Mouse (Mus musculus): Measurements from ENCODE around the gene Camta2. TPM values are rescaled to one million over a fixed set of nuclear protein-coding genes. Genes with fewer than 3 reads are reported as not detected.
A peak's percentile ranks its signal among the peaks of the same experiment; 100 is the strongest.

Camta2 gene
- total RNA-seq (2014; fragmentation: Nextera tagmentation): 21.1 and 25.4 TPM in 2 replicates
- total RNA-seq (2017): 3.5 and 5.3 TPM in 2 replicates
- 14.7 and 21.2 TPM in 2 replicates for polyA plus RNA-seq (2012)

DNA sequence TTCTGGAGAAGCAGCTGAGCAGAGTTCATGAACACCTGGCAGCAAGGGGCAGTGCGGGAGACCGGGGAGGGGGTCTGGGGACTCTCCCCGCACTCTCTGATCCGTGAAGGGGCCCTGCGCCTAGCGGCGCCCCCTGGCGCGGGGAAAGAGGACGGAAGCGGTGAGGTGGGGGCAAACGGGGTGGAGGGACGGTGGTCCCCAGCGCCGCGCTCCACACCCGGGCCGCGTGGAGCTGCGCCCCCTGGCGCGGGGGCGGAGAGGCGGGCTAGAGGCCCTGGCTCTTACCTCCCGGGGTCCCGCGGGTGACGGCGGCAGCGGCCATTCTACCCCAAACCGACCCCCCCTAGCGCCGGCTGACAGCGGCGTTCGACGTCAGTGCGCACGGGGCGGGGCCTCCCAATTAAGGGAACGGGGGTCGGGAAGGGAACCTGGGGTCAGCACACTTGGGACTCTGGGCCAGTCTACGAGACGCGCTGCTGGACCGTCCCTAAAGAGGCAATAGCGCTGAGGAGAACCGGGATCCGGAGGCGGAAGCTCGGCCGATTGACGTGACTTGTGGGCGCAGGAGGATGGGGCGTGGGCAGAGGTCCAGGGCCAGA lies at the start of gene Camta2:
Gene Camta2 (minus strand): TSS at position 505 of the 599 bp plus-strand sequence.
- Histone ChIP-seq H3K4me1 (ENCODE audit: insufficient read depth, low read depth, low read length) (peaks cover 29% of the 10 kb centered on the region), H3K27me3 (ENCODE audit: insufficient read depth, low read length) (peaks cover 3% of the 10 kb centered on the region; the same call in 1 of the 2 replicates), H3K36me3 (replicated peaks) (peaks cover 39% of the 10 kb centered on the region), H3K9me3 (replicated peaks) (no peaks in the 10 kb centered on the region), H3K4me3 (ENCODE audit: low read depth, low read length) (peak within 1 kb of the TSS; percentile 88)
- peak; percentile 35; the same call in 1 of the 2 replicates for ATAC-seq (ENCODE audit: extremely low read depth, insufficient number of reproducible peaks, low FRiP score, poor library complexity, severe bottlenecking)
- DNase-seq (ENCODE audit: low spot score): peak; percentile 90
- TF ChIP-seq TAL1 (conservative IDR thresholded peaks at IDR 0.05; ENCODE audit: low read depth, low read length) (no peak), CTCF (IDR thresholded peaks at IDR 0.05; ENCODE audit: low read depth, low read length) (peak; percentile 37), GATA2 (IDR thresholded peaks at IDR 0.05; ENCODE audit: borderline replicate concordance, low read depth, low read length) (no peak), GATA1 (IDR thresholded peaks at IDR 0.05; ENCODE audit: borderline replicate concordance, low read length) (no peak), POLR2AphosphoS5 (IDR thresholded peaks at IDR 0.05; ENCODE audit: insufficient replicate concordance, low read depth, low read length) (no peak)

DNA sequence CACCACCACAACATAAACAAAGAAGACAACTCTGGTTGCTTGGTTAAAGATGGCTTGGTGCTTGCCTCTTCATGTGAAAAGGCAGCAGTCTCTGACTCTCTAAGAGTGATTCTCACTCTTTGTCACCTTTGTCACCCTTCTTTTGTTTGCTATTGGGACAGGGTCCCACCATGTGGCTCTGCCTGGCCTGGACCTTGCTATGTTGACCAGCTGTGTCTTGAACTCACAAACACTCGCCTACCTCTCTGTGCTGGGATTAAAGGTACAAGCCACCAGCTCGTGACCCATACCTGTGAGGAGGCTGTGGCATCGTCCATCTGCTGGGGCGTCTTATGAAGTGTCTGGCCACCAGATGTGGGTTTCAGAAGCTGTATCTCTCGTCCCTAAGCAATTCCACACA lies 45.4 kb upstream of the Camta2 start:
- peaks cover 32% of the 10 kb centered on the region for H3K27me3 ChIP-seq (ENCODE audit: insufficient read depth, low read length)
- H3K36me3 ChIP-seq (replicated peaks): peaks cover 10% of the 10 kb centered on the region
- no peak overlapping the region for H3K4me3 ChIP-seq (ENCODE audit: low read depth, low read length)
- TF ChIP-seq CTCF (IDR thresholded peaks at IDR 0.05; ENCODE audit: low read depth, low read length) (no peak), GATA2 (IDR thresholded peaks at IDR 0.05; ENCODE audit: borderline replicate concordance, low read depth, low read length) (no peak)
- no peak for DNase-seq (ENCODE audit: low spot score)
- H3K4me1 ChIP-seq (ENCODE audit: insufficient read depth, low read depth, low read length): peaks cover 4% of the 10 kb centered on the region
- no peaks in the 10 kb centered on the region for H3K9me3 ChIP-seq (replicated peaks)
- no peak for ATAC-seq (ENCODE audit: extremely low read depth, insufficient number of reproducible peaks, low FRiP score, poor library complexity, severe bottlenecking)

DNA sequence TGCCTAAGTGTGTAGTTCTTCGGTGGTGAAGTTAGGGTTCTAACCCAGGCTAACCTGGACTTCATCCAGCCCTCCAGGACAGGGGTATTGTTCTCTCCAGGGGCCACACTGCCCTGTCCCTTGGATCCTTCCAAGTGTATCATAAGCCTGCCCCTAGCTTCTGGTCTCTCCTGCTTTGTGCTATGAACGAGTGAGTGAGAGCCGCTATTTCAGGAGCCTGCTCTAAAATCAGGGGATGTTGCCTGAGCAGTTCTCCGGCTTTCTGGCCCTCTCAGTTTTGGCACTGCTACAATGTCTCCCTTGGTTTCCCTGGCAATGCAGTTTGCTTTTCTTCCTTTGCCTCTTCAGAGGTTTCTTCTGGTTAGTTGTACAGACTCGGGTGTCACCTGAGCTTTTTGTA lies 43.3 kb upstream of the Camta2 start:
- Histone ChIP-seq H3K27me3 (ENCODE audit: insufficient read depth, low read length) (peaks cover 18% of the 10 kb centered on the region), H3K4me3 (ENCODE audit: low read depth, low read length) (no peak overlapping the region), H3K4me1 (ENCODE audit: insufficient read depth, low read depth, low read length) (no peaks in the 10 kb centered on the region), H3K9me3 (replicated peaks) (no peaks in the 10 kb centered on the region), H3K36me3 (replicated peaks) (peaks cover 30% of the 10 kb centered on the region)
- DNase-seq (ENCODE audit: low spot score) (no peak), ATAC-seq (ENCODE audit: extremely low read depth, insufficient number of reproducible peaks, low FRiP score, poor library complexity, severe bottlenecking) (no peak)
- no peak for TF ChIP-seq GATA2 (IDR thresholded peaks at IDR 0.05; ENCODE audit: borderline replicate concordance, low read depth, low read length)
- no peak for TF ChIP-seq TAL1 (conservative IDR thresholded peaks at IDR 0.05; ENCODE audit: low read depth, low read length)
- TF ChIP-seq GATA1 (IDR thresholded peaks at IDR 0.05; ENCODE audit: borderline replicate concordance, low read length): no peak
- no peak for TF ChIP-seq POLR2AphosphoS5 (IDR thresholded peaks at IDR 0.05; ENCODE audit: insufficient replicate concordance, low read depth, low read length)
- no peak for TF ChIP-seq CTCF (IDR thresholded peaks at IDR 0.05; ENCODE audit: low read depth, low read length)

DNA sequence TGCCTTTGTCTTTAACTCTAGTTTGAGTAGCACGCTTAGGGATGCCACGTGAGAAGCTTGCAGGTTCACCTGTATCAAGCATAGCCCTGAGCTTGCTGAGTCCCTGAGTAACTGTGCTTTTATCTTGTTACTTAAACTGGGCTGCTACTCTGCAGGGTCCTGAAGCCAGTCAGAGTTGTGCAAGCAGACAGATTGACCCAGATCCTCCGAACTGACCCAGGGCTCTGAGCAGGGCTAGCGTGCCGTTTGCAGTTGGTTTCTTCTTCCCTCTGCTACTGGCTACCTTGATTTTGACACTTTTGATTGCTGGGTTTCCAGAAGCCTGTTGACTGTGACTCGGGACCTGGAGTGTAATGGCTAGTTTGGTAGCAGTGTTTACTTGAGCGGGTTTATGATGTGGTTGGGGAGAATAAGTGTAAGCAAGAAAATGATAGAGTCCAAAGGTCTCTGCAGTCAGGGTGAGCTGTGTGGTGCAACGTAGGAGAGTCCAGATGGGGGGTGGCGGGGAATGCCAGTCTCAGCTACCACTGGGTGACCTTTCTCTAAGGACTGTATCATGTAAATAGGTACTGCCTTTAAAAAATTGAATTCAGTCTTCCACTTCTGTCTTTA lies 42.6 kb upstream of the Camta2 start:
- TF ChIP-seq TAL1 (conservative IDR thresholded peaks at IDR 0.05; ENCODE audit: low read depth, low read length): no peak
- no peak for TF ChIP-seq GATA2 (IDR thresholded peaks at IDR 0.05; ENCODE audit: borderline replicate concordance, low read depth, low read length)
- no peak for TF ChIP-seq GATA1 (IDR thresholded peaks at IDR 0.05; ENCODE audit: borderline replicate concordance, low read length)
- no peak for TF ChIP-seq CTCF (IDR thresholded peaks at IDR 0.05; ENCODE audit: low read depth, low read length)
- no peak for TF ChIP-seq POLR2AphosphoS5 (IDR thresholded peaks at IDR 0.05; ENCODE audit: insufficient replicate concordance, low read depth, low read length)
- DNase-seq (ENCODE audit: low spot score) (no peak), ATAC-seq (ENCODE audit: extremely low read depth, insufficient number of reproducible peaks, low FRiP score, poor library complexity, severe bottlenecking) (no peak)
- Histone ChIP-seq H3K36me3 (replicated peaks) (peaks cover 37% of the 10 kb centered on the region), H3K27me3 (ENCODE audit: insufficient read depth, low read length) (peaks cover 16% of the 10 kb centered on the region), H3K4me1 (ENCODE audit: insufficient read depth, low read depth, low read length) (no peaks in the 10 kb centered on the region), H3K9me3 (replicated peaks) (no peaks in the 10 kb centered on the region), H3K4me3 (ENCODE audit: low read depth, low read length) (no peak overlapping the region)

DNA sequence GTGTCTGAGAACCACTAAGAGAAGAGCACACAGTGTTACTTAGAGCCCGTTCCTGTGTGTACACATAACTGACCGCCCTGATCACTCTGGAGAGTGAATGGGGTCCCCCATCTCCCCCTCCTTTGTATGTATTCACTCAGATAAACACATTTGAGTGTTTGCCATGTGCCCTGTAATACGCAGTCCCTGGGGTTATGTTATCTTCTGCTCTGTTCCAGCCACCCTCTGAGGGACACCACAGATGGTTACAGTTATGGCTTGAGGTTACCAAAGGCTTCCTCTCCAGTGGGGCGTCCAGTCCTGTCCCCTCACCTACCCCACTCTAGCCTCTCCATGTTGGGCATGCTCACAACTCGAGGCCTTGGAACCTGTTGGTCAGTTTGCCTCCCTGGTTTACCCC lies 39.5 kb upstream of the Camta2 start:
- H3K36me3 ChIP-seq (replicated peaks): peaks cover 62% of the 10 kb centered on the region
- no peak for ATAC-seq (ENCODE audit: extremely low read depth, insufficient number of reproducible peaks, low FRiP score, poor library complexity, severe bottlenecking)

DNA sequence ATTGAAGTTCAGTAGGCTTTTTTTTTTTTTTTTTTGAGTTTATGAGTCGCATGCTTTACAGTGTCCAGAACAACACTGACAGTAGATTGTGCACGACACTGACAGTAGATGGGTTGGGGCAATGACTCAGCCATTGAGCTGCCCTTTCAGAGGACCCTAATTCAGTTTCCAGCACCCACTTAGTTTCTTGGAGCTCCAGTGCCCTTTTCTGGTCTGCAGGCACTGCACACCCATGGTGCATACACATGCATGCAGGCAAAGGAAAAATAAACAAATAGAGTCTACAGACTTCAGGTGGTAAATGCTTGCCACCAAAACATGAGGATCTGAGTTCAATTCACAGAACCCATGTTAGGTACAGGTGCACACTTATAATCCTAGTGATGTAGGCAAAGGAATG lies 38.7 kb upstream of the Camta2 start:
- H3K9me3 ChIP-seq (replicated peaks): no peaks in the 10 kb centered on the region
- ATAC-seq (ENCODE audit: extremely low read depth, insufficient number of reproducible peaks, low FRiP score, poor library complexity, severe bottlenecking) (no peak), DNase-seq (ENCODE audit: low spot score) (no peak)
- no peak overlapping the region for H3K4me3 ChIP-seq (ENCODE audit: low read depth, low read length)
- H3K4me1 ChIP-seq (ENCODE audit: insufficient read depth, low read depth, low read length): no peaks in the 10 kb centered on the region
- no peak for TF ChIP-seq TAL1 (conservative IDR thresholded peaks at IDR 0.05; ENCODE audit: low read depth, low read length)
- TF ChIP-seq POLR2AphosphoS5 (IDR thresholded peaks at IDR 0.05; ENCODE audit: insufficient replicate concordance, low read depth, low read length): no peak
- no peak for TF ChIP-seq CTCF (IDR thresholded peaks at IDR 0.05; ENCODE audit: low read depth, low read length)
- no peak for TF ChIP-seq GATA1 (IDR thresholded peaks at IDR 0.05; ENCODE audit: borderline replicate concordance, low read length)
- no peak for TF ChIP-seq GATA2 (IDR thresholded peaks at IDR 0.05; ENCODE audit: borderline replicate concordance, low read depth, low read length)
- peaks cover 4% of the 10 kb centered on the region for H3K27me3 ChIP-seq (ENCODE audit: insufficient read depth, low read length)
- H3K36me3 ChIP-seq (replicated peaks): peaks cover 69% of the 10 kb centered on the region

More for the DNA sequence above, 39.5 kb upstream of the Camta2 start:
- TF ChIP-seq CTCF (IDR thresholded peaks at IDR 0.05; ENCODE audit: low read depth, low read length) (no peak), POLR2AphosphoS5 (IDR thresholded peaks at IDR 0.05; ENCODE audit: insufficient replicate concordance, low read depth, low read length) (no peak), TAL1 (conservative IDR thresholded peaks at IDR 0.05; ENCODE audit: low read depth, low read length) (no peak), GATA1 (IDR thresholded peaks at IDR 0.05; ENCODE audit: borderline replicate concordance, low read length) (no peak), GATA2 (IDR thresholded peaks at IDR 0.05; ENCODE audit: borderline replicate concordance, low read depth, low read length) (no peak)
- peaks cover 6% of the 10 kb centered on the region for H3K27me3 ChIP-seq (ENCODE audit: insufficient read depth, low read length)
- H3K9me3 ChIP-seq (replicated peaks): no peaks in the 10 kb centered on the region
- no peak for DNase-seq (ENCODE audit: low spot score)
- no peak overlapping the region for H3K4me3 ChIP-seq (ENCODE audit: low read depth, low read length)
- H3K4me1 ChIP-seq (ENCODE audit: insufficient read depth, low read depth, low read length): no peaks in the 10 kb centered on the region
